Mouse (Mus musculus) spleen, postnatal 0 days (tissue): ENCODE measurements around the gene 1700009N14Rik. TPM values are rescaled to one million over a fixed set of nuclear protein-coding genes. Genes with fewer than 3 reads are reported as not detected.

ENCODE experiments used
- polyA plus RNA-seq: library from polyadenylated mRNA; unstranded; fragments of >200 nt; fragmentation: Nextera tagmentation; extraction: Ambion mirVana; gene quantifications from 2 replicates; pipeline ENCODE4 v1.2.1, GENCODE M21; 2015

Gene 1700009N14Rik
- not detected in 2 replicates for polyA plus RNA-seq

DNA sequence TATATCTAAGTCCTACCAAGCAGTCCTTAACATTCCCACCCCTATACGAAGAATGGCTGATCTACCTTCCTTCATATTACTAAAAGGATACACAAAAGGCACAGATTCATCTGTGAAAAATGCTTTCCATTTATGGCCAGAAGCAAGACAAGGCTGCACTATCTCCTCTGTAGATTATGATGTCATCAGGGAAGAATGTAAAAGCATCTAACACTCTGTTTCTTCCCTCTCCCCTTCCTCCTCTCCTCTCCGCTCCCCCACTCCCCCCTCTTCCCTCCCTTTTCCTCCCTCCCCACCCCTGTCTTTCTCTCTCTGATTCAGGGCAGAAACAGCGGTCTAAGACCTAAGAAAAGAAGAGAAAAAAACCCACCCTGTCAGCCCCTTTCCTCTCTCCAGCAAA, at the start of gene 1700009N14Rik:
Gene 1700009N14Rik, plus strand, starts transcription at position 227 of the 400 bp plus-strand sequence.

